Mouse (Mus musculus) limb, embryonic 12.5 days (tissue): ENCODE results near the gene Tceal5. TPM values are rescaled to one million over a fixed set of nuclear protein-coding genes. Genes with fewer than 3 reads are reported as not detected.

Experiments used
- ATAC-seq: fragments of 200-750 bp; cut with Nextera tagmentation; 2 replicates; pipeline ENCODE4 v1.8.0; 2017; ENCODE audit warnings: low read depth, moderate TSS enrichment; ENCODE audit not compliant: insufficient number of reproducible peaks, insufficient read depth, low FRiP score, low TSS enrichment
- H3K27ac ChIP-seq: fragments of 300-500 bp; sonication (generic); 2 replicates; pipeline ENCODE4 v1.5.1; 2016; ENCODE audit warnings: mild to moderate bottlenecking, moderate library complexity
- H3K27me3 ChIP-seq: fragments of 300-500 bp; sonication (generic); 2 replicates; pipeline ENCODE4 v1.6.1; 2016; ENCODE audit warnings: mild to moderate bottlenecking, moderate library complexity
- H3K36me3 ChIP-seq: fragments of 300-500 bp; sonication (generic); 2 replicates; pipeline ENCODE4 v1.6.1; 2016; ENCODE audit warnings: mild to moderate bottlenecking, moderate library complexity
- H3K4me1 ChIP-seq: fragments of 300-500 bp; sonication (generic); replicated peaks from 2 replicates; pipeline ENCODE4 v1.6.1; 2016
- H3K4me2 ChIP-seq: fragments of 300-500 bp; sonication (generic); 2 replicates; pipeline ENCODE4 v1.6.1; 2016; ENCODE audit warnings: mild to moderate bottlenecking, moderate library complexity
- H3K4me3 ChIP-seq: fragments of 300-500 bp; sonication (generic); replicated peaks from 2 replicates; pipeline ENCODE4 v1.5.1; 2016; ENCODE audit warnings: mild to moderate bottlenecking
- H3K9ac ChIP-seq: fragments of 300-500 bp; sonication (generic); replicated peaks from 2 replicates; pipeline ENCODE4 v1.6.1; 2016; ENCODE audit warnings: mild to moderate bottlenecking, moderate library complexity
- H3K9me3 ChIP-seq: fragments of 300-500 bp; sonication (generic); 2 replicates; pipeline ENCODE4 v1.6.1; 2016; ENCODE audit warnings: mild to moderate bottlenecking, moderate library complexity
- WGBS: fragments of 180-500 bp; shearing (Covaris S2); methylation state at CpG from one replicate; pipeline ENCODE4 v1.1.7; 2016; 5-methylcytosine and 5-hydroxymethylcytosine counted together
- microRNA-seq: library from miRNA; unstranded; fragments of <30 nt; microRNA quantifications from one replicate; pipeline ENCODE4, GENCODE M21; 2017
- polyA plus RNA-seq: library from polyadenylated mRNA; unstranded; fragments of >200 nt; fragmentation: Nextera tagmentation; extraction: Ambion mirVana; gene quantifications from 2 replicates; pipeline ENCODE4 v1.2.1, GENCODE M21; 2016

The Tceal5 gene
- polyA plus RNA-seq, 1 experiment from 2014 or later, result 12.7 TPM

GRCm38 (mm10) chrX:136171189-136172117 is 32.2 kb downstream of the Tceal5 start:
- Histone ChIP-seq H3K27me3 (peaks cover 15% of the 10 kb centered on the region), H3K4me3 (peak overlapping the region; percentile 55), H3K9ac (peak overlapping the region; percentile 78), H3K4me1 (no peaks in the 10 kb centered on the region), H3K4me2 (peak overlapping the region; percentile 57), H3K36me3 (peaks cover 4% of the 10 kb centered on the region; the same call in 1 of the 2 replicates), H3K27ac (peak overlapping the region; percentile 86), H3K9me3 (no peaks in the 10 kb centered on the region)
- 17% methylated on average over 24 of the region's 24 CpGs for WGBS
- ATAC-seq, result peak; percentile 71

- H3K27me3 ChIP-seq, result peaks cover 12% of the 10 kb centered on the region
- peak overlapping the region; percentile 55 for H3K4me3 ChIP-seq
- no peaks in the 10 kb centered on the region for H3K9me3 ChIP-seq
- peak overlapping the region; percentile 42; the same call in 1 of the 2 replicates for H3K9ac ChIP-seq
- peak overlapping the region; percentile 57 for H3K4me2 ChIP-seq
- 65% methylated on average over 10 of the region's 10 CpGs for WGBS
- peaks cover 4% of the 10 kb centered on the region; the same call in 1 of the 2 replicates for H3K36me3 ChIP-seq
- H3K4me1 ChIP-seq, result no peaks in the 10 kb centered on the region
- H3K27ac ChIP-seq, result no peak overlapping the region
- no peak for ATAC-seq
Measured at GRCm38 (mm10) chrX:136170625-136171024, 33.1 kb downstream of the Tceal5 start.

Small RNA genes lying within 50 kb of the gene (microRNA-seq; reads per million reads assigned to microRNA genes)
- gene Mir6383, result not detected

Other genes with a start within 250 kb of the Tceal5 start
- 96.1 and 98.7 TPM in 2 replicates for gene Arxes2, start 210.1 kb downstream of the Tceal5 start, polyA plus RNA-seq
- 49.8 and 50.9 TPM in 2 replicates for gene Arxes1, start 170.5 kb downstream of the Tceal5 start, polyA plus RNA-seq
- 218 and 236 TPM in 2 replicates for gene Bex2, start 135.6 kb downstream of the Tceal5 start, polyA plus RNA-seq
- not detected in 2 replicates for gene Nxf3, start 118.6 kb downstream of the Tceal5 start, polyA plus RNA-seq
- gene Bex4, start 64.9 kb downstream of the Tceal5 start, polyA plus RNA-seq, result 59.3 and 71.3 TPM in 2 replicates
- 189 and 197 TPM in 2 replicates for gene Tceal8, start 31.5 kb downstream of the Tceal5 start, polyA plus RNA-seq
- 10.1 and 12.7 TPM in 2 replicates for gene Tceal7, start 10.9 kb upstream of the Tceal5 start, polyA plus RNA-seq
- gene Bex1, start 11.6 kb upstream of the Tceal5 start, polyA plus RNA-seq, result 91.8 and 92.3 TPM in 2 replicates
- gene Tceal9, start 41.2 kb upstream of the Tceal5 start, polyA plus RNA-seq, result 680 and 686 TPM in 2 replicates
- gene Bex3, start 66.4 kb upstream of the Tceal5 start, polyA plus RNA-seq, result 559 and 577 TPM in 2 replicates